Mouse (Mus musculus): ENCODE measurements around the gene Alox5ap.

- TF ChIP-seq FLI1 (IDR thresholded peaks at IDR 0.05; ENCODE audit: low read length), result no peak
- TF ChIP-seq GATA1 (IDR thresholded peaks at IDR 0.05; ENCODE audit: borderline replicate concordance, low read length), result no peak
Measured at GRCm38 (mm10) chr5:149283821-149284220, 19.3 kb downstream of the Alox5ap start.

All from megakaryocyte, embryonic 14.5 days (primary cell).